Mouse (Mus musculus): ENCODE measurements at regions not wholly inside any gene's neighbourhood (a gene's known extent, or its start where the extent isn't known, plus 50 kb on each side); places are given as distances from the start of the nearest gene placed in this dataset.
A peak's percentile ranks its signal among the peaks of the same experiment; 100 is the strongest.

- Histone ChIP-seq H3K4me3 (ENCODE audit: insufficient read depth, low read length) (no peak overlapping the region), H3K27ac (ENCODE audit: insufficient read depth, low read length) (no peak overlapping the region), H3K4me1 (ENCODE audit: control insufficient read depth, insufficient read depth, low read length) (no peaks in the 10 kb centered on the region)
- no peak for TF ChIP-seq POLR2A (IDR thresholded peaks at IDR 0.05; ENCODE audit: low read depth, low read length)
- TF ChIP-seq CTCF (IDR thresholded peaks at IDR 0.05; ENCODE audit: borderline replicate concordance, insufficient read depth, low read length), result no peak
These were observed 64.0 kb downstream of the Slitrk5 start for GRCm38 (mm10) chr14:111738943-111739342.

DNA sequence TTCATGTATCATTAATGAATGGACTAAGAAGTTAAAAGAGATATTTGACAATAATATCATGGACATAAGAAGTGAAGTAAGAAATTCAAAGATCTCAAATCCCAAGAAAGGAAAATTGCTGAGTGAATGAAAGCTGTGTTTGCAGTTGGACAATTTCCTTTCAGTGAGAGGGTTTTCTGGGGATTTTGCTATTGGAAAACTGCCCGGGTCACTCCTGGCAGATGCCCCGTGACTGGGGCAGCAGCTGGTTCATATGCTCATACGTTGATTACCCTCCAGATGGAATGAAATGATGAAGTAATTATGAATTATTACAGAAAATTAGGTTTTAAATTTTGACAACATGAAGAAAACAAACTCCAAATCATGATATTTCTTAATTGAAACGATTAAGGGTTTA lies 88.7 kb downstream of the Slitrk5 start:
- Histone ChIP-seq H3K27ac (ENCODE audit: insufficient read depth, low read length) (no peak overlapping the region), H3K4me3 (ENCODE audit: insufficient read depth, low read length) (no peak overlapping the region), H3K4me1 (ENCODE audit: control insufficient read depth, insufficient read depth, low read length) (no peaks in the 10 kb centered on the region)
- TF ChIP-seq CTCF (IDR thresholded peaks at IDR 0.05; ENCODE audit: borderline replicate concordance, insufficient read depth, low read length) (no peak), POLR2A (IDR thresholded peaks at IDR 0.05; ENCODE audit: low read depth, low read length) (no peak)

DNA sequence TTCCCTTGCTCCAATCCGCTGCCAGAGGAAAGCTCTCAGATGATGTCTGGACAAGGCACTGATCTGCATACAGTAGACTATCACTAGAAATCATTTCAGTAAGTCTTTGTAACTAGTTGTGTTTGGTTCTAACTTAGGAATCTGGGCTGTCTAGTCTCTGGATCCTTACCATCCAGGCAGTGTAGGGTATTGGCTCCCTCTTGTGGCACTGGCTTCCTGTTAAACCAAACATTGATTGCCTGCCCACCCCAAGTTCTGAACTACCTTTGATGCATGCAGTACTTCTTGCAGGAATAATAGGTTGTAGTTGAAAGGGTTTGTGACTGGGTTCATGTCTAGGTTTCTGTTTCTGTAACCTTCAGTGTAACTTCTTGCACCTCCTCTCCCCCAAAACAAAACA lies 103.3 kb downstream of the Slitrk5 start:
- TF ChIP-seq POLR2A (IDR thresholded peaks at IDR 0.05; ENCODE audit: low read depth, low read length) (no peak), CTCF (IDR thresholded peaks at IDR 0.05; ENCODE audit: borderline replicate concordance, insufficient read depth, low read length) (peak; percentile 40; the same call in 1 of the 2 replicates)
- Histone ChIP-seq H3K4me1 (ENCODE audit: control insufficient read depth, insufficient read depth, low read length) (no peaks in the 10 kb centered on the region), H3K4me3 (ENCODE audit: insufficient read depth, low read length) (no peak overlapping the region), H3K27ac (ENCODE audit: insufficient read depth, low read length) (no peak overlapping the region)

DNA sequence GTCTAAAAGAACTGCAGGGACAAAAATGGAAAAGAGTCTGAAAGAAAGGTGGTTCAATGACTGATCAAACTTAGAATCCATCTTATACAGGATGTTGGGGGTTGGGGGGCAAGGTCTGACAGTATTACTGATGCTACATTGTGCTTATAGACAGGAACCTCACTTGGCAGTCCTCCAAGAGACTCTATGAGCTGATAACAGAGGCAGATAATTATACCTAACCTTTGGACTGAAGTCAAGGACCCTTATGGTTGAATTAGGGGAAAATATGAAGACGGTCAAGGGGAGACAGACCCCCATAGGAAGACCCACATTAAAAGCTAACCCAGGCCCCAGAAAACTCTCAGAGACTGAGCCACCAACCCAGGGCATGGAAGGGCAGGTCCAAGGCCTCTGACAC lies 133.1 kb downstream of the Slitrk5 start:
- H3K4me1 ChIP-seq (ENCODE audit: control insufficient read depth, insufficient read depth, low read length), result no peaks in the 10 kb centered on the region
- TF ChIP-seq POLR2A (IDR thresholded peaks at IDR 0.05; ENCODE audit: low read depth, low read length) (no peak), CTCF (IDR thresholded peaks at IDR 0.05; ENCODE audit: borderline replicate concordance, insufficient read depth, low read length) (no peak)
- H3K27ac ChIP-seq (ENCODE audit: insufficient read depth, low read length), result no peak overlapping the region
- no peak overlapping the region for H3K4me3 ChIP-seq (ENCODE audit: insufficient read depth, low read length)

DNA sequence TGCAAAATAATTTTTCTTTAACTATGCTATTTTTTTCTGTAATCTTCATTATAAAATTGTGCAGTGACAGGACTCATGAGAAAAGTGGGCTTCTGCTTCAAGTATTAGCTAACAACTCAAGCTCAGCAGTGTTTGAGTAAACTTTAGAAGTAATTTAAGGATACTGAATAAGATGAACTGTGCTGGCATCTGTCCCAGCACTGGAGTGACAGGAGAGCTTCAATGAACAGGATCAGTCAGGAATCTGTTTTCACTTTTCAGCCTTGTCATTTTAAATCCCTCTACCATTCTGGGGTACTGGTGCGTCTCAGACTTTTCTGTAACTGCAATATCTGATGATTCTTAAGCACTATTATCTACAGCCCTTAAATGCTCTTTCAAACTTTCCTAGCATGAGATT lies 135.0 kb downstream of the Slitrk5 start:
- TF ChIP-seq POLR2A (IDR thresholded peaks at IDR 0.05; ENCODE audit: low read depth, low read length), result no peak
- TF ChIP-seq CTCF (IDR thresholded peaks at IDR 0.05; ENCODE audit: borderline replicate concordance, insufficient read depth, low read length), result no peak
- Histone ChIP-seq H3K27ac (ENCODE audit: insufficient read depth, low read length) (no peak overlapping the region), H3K4me3 (ENCODE audit: insufficient read depth, low read length) (no peak overlapping the region), H3K4me1 (ENCODE audit: control insufficient read depth, insufficient read depth, low read length) (no peaks in the 10 kb centered on the region)

DNA sequence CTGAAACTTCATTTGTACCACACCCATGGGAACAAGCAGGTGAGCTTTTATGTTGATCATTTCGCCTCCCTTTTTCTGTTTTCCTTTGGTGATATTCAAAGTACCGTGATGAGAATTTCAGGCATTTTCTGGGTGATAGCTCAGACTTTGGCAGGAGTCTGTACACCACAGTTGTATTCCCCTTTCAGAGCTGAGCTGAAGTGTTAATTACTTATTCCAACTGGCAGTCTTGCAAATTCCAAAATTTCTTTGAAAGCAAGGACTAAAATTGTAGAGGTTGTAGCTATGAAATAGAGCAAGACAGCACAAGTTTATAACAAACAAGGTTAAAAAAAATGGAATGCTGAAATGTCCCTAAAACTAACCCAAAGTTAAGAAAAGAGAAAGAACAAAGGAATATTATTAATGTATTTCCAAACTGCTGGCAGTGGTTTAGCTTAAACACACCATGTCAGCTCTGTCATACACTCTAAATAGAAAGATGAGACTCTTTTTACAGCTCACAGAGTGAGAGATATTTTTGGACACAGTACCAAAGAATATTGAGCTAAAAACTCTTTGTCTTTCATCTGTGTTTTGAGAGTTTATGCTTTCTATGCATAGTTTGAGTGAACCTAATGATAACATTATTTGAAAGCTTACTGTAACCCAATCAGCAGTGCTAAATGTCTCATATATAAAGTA lies 147.3 kb downstream of the Slitrk5 start:
- Histone ChIP-seq H3K27ac (ENCODE audit: insufficient read depth, low read length) (no peak overlapping the region), H3K4me3 (ENCODE audit: insufficient read depth, low read length) (no peak overlapping the region), H3K4me1 (ENCODE audit: control insufficient read depth, insufficient read depth, low read length) (no peaks in the 10 kb centered on the region)
- TF ChIP-seq POLR2A (IDR thresholded peaks at IDR 0.05; ENCODE audit: low read depth, low read length) (no peak), CTCF (IDR thresholded peaks at IDR 0.05; ENCODE audit: borderline replicate concordance, insufficient read depth, low read length) (no peak)

Measured in embryonic fibroblast, embryonic 13.5 days (primary cell).